Comparison of ENCODE assay signal across 8 mouse cellular contexts in genomic region chr6:113341574-113341973, GRCm38 (mm10). TPM values are rescaled to one million over a fixed set of nuclear protein-coding genes. Genes with fewer than 3 reads are reported as not detected.
DNase-seq lines count a peak whose midpoint lies in the region; ATAC-seq and TF ChIP-seq lines count a peak whose summit lies in the region.

No protein-coding gene starts in this region.

- H3K4me3 ChIP-seq in gastrocnemius, adult 2 months: peak overlapping the region; percentile 30
- no peak overlapping the region for H3K4me3 ChIP-seq in limb, embryonic 10.5 days
- peak overlapping the region; percentile 9; the same call in 1 of the 2 replicates for H3K4me3 ChIP-seq in neural tube, embryonic 14.5 days (ENCODE audit: low read depth, low read length)

- H3K27ac ChIP-seq in gastrocnemius, adult 2 months: peak overlapping the region; percentile 38; the same call in 1 of the 2 replicates
- 0 out of 2 replicates have a peak overlapping the region, but pooled peaks have one; percentile 3 for H3K27ac ChIP-seq in limb, embryonic 10.5 days
- no peak overlapping the region for H3K27ac ChIP-seq in neural tube, embryonic 14.5 days (ENCODE audit: low read depth, low read length)

- no peaks in the 10 kb centered on the region for H3K27me3 ChIP-seq in limb, embryonic 10.5 days (ENCODE audit: low read depth, poor library complexity, severe bottlenecking)
- H3K27me3 ChIP-seq in neural tube, embryonic 14.5 days (ENCODE audit: control insufficient read depth, insufficient read depth, low read length): no peaks in the 10 kb centered on the region

- H3K4me2 ChIP-seq in neural tube, embryonic 14.5 days (ENCODE audit: low read depth, low read length): no peak overlapping the region

- DNase-seq in gastrocnemius, adult 2 months: no peak
- DNase-seq in gastrocnemius, postnatal 10 days: no peak
- DNase-seq in lung, adult 18-20 months: peak; percentile 23 to 38
- DNase-seq in lung, postnatal 14 days: no peak
- no peak for DNase-seq in limb, embryonic 10.5 days (ENCODE audit: low spot score)
- no peak for DNase-seq in thymus, postnatal 14 days
- DNase-seq in thymus, postnatal 0 days (ENCODE audit: low spot score): no peak

- 83% methylated on average over 6 of the region's 6 CpGs for WGBS in limb, embryonic 10.5 days
- WGBS in neural tube, embryonic 14.5 days: 84% methylated on average over 6 of the region's 6 CpGs

- H3K9ac ChIP-seq in neural tube, embryonic 14.5 days (replicated peaks; ENCODE audit: low read depth, low read length): no peak overlapping the region

- no peak for TF ChIP-seq CTCF in gastrocnemius, adult 2 months (IDR thresholded peaks at IDR 0.05)

- ATAC-seq in neural tube, embryonic 14.5 days (ENCODE audit: low read depth): no peak

- intact Hi-C loops in gastrocnemius, adult 2 months (cut with DNase I): no loop called here

- H3K4me1 ChIP-seq in limb, embryonic 10.5 days: peaks cover 41% of the 10 kb centered on the region
- H3K4me1 ChIP-seq in neural tube, embryonic 14.5 days (ENCODE audit: control insufficient read depth, insufficient read depth, low read length): peaks cover 12% of the 10 kb centered on the region; the same call in 1 of the 2 replicates

- H3K36me3 ChIP-seq in limb, embryonic 10.5 days: peaks cover 35% of the 10 kb centered on the region
- H3K36me3 ChIP-seq in neural tube, embryonic 14.5 days (ENCODE audit: control insufficient read depth, insufficient read depth, low read length): peaks cover 18% of the 10 kb centered on the region

- no peaks in the 10 kb centered on the region for H3K9me3 ChIP-seq in limb, embryonic 10.5 days (replicated peaks)
- no peaks in the 10 kb centered on the region for H3K9me3 ChIP-seq in neural tube, embryonic 14.5 days (ENCODE audit: control insufficient read depth, low read length)

RNA-seq across cellular contexts. Expression of gene Camk1, which starts 2.2 kb away (rescaled TPM):
- total RNA-seq in gastrocnemius, adult 2 months (2021): 10 to 100 TPM; 39.3 to 39.5 TPM
- 10 to 100 TPM; 35.9 to 44.2 TPM for total RNA-seq in gastrocnemius, postnatal 10 days (2021)
- polyA plus RNA-seq in limb, embryonic 10.5 days (2016; fragmentation: Nextera tagmentation; extraction: Ambion mirVana): 41.3 and 53.9 TPM in 2 replicates
- polyA plus RNA-seq in neural tube, embryonic 14.5 days (2014; fragmentation: Nextera tagmentation; extraction: Ambion mirVana): 93.6 and 110 TPM in 2 replicates
- polyA plus RNA-seq in thymus, postnatal 0 days (2015; fragmentation: Nextera tagmentation; extraction: Ambion mirVana): 10.9 and 12.7 TPM in 2 replicates

RNA-seq across cellular contexts. Expression of gene Ogg1, which starts 14.8 kb away (rescaled TPM):
- total RNA-seq in gastrocnemius, adult 2 months (2021): 1 to 10 TPM; 3.9 to 5.2 TPM
- 1 to 10 TPM; 8.1 to 8.2 TPM for total RNA-seq in gastrocnemius, postnatal 10 days (2021)
- 19.1 and 19.5 TPM in 2 replicates for polyA plus RNA-seq in limb, embryonic 10.5 days (2016; fragmentation: Nextera tagmentation; extraction: Ambion mirVana)
- 7.6 and 8.9 TPM in 2 replicates for polyA plus RNA-seq in neural tube, embryonic 14.5 days (2014; fragmentation: Nextera tagmentation; extraction: Ambion mirVana)
- 14.1 and 14.3 TPM in 2 replicates for polyA plus RNA-seq in thymus, postnatal 0 days (2015; fragmentation: Nextera tagmentation; extraction: Ambion mirVana)

RNA-seq across cellular contexts. Expression of gene Brpf1, which starts 34.6 kb away (rescaled TPM):
- total RNA-seq in gastrocnemius, adult 2 months (2021): 10 to 100 TPM; 10.2 to 10.3 TPM
- 10 to 100 TPM; 13.7 to 18.2 TPM for total RNA-seq in gastrocnemius, postnatal 10 days (2021)
- 26.1 and 28.0 TPM in 2 replicates for polyA plus RNA-seq in limb, embryonic 10.5 days (2016; fragmentation: Nextera tagmentation; extraction: Ambion mirVana)
- 14.3 and 17.8 TPM in 2 replicates for polyA plus RNA-seq in neural tube, embryonic 14.5 days (2014; fragmentation: Nextera tagmentation; extraction: Ambion mirVana)
- polyA plus RNA-seq in thymus, postnatal 0 days (2015; fragmentation: Nextera tagmentation; extraction: Ambion mirVana): 19.8 and 20.5 TPM in 2 replicates

RNA-seq across cellular contexts. Expression of gene Tada3, which starts 36.1 kb away (rescaled TPM):
- 10 to 100 TPM; 14.1 to 15.5 TPM for total RNA-seq in gastrocnemius, adult 2 months (2021)
- total RNA-seq in gastrocnemius, postnatal 10 days (2021): 10 to 100 TPM; 18.8 to 21.7 TPM
- polyA plus RNA-seq in limb, embryonic 10.5 days (2016; fragmentation: Nextera tagmentation; extraction: Ambion mirVana): 47.2 and 53.4 TPM in 2 replicates
- 66.3 and 78.5 TPM in 2 replicates for polyA plus RNA-seq in neural tube, embryonic 14.5 days (2014; fragmentation: Nextera tagmentation; extraction: Ambion mirVana)
- 37.5 and 39.5 TPM in 2 replicates for polyA plus RNA-seq in thymus, postnatal 0 days (2015; fragmentation: Nextera tagmentation; extraction: Ambion mirVana)

RNA-seq across cellular contexts. Expression of gene Arpc4, which starts 36.3 kb away (rescaled TPM):
- 10 to 100 TPM; 47.4 to 53.4 TPM for total RNA-seq in gastrocnemius, adult 2 months (2021)
- total RNA-seq in gastrocnemius, postnatal 10 days (2021): 10 to 100 TPM; 86.3 to 94.5 TPM
- 383 and 393 TPM in 2 replicates for polyA plus RNA-seq in limb, embryonic 10.5 days (2016; fragmentation: Nextera tagmentation; extraction: Ambion mirVana)
- 238 and 253 TPM in 2 replicates for polyA plus RNA-seq in neural tube, embryonic 14.5 days (2014; fragmentation: Nextera tagmentation; extraction: Ambion mirVana)
- polyA plus RNA-seq in thymus, postnatal 0 days (2015; fragmentation: Nextera tagmentation; extraction: Ambion mirVana): 528 and 562 TPM in 2 replicates

Comparison
In these comparisons a context has a peak if more than half of its experiments do, and no peak if none do; other contexts are left out.
1. DNase-seq: peak in lung, adult 18-20 months (2 of 2); none in gastrocnemius, adult 2 months (single experiment), gastrocnemius, postnatal 10 days (single experiment), lung, postnatal 14 days (single experiment), limb, embryonic 10.5 days (single experiment), thymus, postnatal 14 days (single experiment) and thymus, postnatal 0 days (single experiment).